Mouse (Mus musculus): ENCODE results near the gene Camk1d.

The Camk1d gene

DNA sequence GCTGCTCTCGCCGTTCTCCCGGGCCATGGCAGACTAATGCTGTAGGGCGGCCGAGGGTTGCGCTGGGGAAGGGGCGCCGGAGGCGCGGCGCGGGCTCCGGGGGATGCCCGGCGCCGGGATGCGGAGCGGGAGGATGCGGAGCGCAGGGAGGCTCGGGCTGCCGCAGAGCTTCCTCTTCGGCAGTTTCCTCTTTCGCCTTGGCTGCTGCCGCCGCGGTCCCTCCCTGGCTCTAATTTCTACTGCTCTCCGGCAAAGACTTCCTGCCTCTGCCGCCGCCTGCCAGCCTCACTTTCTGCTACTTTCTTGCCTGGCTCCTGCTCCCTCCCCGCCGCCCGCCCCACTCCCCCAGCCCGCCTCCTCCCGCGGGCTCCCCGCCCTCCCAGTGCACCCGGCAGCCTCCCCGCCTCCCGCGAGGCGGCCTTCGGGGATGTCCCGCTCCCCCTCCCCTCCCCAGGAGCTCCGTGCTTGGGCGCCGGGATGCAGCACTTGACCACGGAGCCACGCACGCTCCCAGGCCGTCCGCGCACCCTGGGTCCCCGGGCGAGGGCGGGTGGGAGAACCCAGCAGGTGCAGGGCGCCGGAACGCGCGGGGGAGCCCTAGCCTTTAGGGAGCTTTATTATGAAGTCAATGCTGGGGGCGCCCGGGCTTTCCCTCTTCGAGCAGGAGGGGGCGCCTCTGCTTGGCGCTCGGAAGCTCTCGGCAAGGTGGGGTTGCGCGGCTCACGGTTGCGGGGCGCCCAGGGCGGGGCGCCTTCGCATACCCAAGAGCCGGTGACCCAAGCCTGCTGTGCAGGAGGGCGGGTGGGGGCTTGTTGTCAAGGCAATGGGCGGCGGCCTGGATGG is at the start of gene Camk1d:
Gene Camk1d (minus strand): TSS at position 305 of the 843 bp plus-strand sequence.
- 1% methylated on average over 75 of the region's 80 CpGs for WGBS

DNA sequence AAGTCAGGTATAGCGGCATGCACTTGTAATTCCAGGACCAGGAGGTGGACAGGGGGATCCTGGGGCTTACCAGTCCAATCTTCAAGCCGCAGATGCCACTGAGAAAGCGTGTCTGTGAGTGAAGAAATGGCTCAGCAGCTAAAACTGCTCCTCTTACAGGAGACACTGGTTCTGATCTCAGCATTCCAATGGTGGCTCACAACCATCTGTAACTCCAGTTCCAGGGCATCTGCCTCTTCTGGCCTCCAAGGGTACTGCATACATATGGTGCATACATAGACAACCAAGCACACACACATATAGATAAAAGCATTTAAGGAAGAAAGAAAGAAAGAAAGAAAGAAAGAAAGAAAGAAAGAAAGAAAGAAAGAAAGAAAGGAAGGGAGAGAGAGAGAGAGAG is 47.7 kb upstream of the Camk1d start:
- WGBS: 96% methylated on average over 3 of the region's 3 CpGs

DNA sequence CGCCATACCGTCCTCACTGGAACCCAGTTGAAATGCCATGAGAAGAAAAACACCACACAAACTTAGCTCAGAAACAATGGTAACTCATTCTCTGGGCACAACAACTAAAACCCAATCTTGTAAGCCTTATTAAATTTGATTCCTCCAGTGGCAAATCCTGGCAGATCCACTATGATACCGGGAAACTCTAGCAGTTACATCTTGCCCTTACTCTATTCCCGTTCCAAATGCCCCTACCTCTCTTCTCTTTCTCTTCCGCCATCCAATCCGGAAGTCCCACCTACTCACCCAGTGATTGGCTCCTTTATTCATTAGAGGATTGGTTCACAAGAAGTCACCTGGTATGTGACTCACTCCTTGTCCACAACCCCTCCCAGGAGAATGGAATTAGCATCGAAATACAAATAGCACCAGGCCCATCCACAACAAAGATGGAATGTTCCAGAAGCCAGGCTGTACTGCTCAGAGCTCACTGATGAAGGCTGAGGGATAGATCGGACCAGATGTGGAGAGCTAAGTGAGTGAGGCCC is 46.2 kb upstream of the Camk1d start:
- WGBS: 94% methylated on average over 8 of the region's 8 CpGs

DNA sequence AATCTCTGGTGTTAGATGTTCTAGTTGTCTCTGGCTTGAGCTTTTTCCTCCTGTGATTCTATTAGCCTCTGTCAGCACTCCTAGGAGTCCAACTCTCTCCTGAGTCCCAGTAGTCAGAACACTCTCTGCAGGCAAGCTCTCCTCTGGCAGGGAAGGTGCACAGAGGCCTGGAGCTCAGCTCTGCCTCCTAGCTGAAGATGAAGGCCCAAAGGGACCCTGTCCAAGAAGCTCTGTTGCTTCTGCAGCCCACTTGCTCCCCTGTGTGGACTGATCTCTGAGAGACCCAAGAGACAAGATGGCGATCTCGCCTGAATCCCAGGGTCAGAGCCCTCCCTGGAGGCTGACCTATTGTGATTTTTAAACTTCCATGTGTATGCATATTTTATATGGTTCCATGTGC is 44.3 kb upstream of the Camk1d start:
- WGBS: 87% methylated on average over 2 of the region's 2 CpGs

DNA sequence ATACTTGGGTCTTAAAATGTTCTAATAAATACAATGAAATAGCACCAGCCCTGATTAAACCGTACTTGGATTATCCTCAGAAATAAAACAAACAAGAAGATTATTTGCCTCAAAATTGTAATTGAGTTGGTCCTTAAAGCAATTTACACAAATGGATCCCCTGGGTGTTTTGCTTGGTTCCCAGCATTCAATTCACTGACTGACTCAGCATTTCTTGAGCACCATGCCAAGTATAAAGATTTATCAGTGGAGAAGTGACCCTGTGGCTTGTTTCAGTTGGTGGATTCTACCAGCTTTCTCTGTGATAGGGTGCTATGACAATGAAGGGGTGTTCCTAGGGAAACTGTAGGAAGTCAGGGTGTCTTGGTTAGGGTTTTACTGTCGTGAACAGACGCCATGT is 36.6 kb upstream of the Camk1d start:
- WGBS: 95% methylated on average over 3 of the region's 3 CpGs

DNA sequence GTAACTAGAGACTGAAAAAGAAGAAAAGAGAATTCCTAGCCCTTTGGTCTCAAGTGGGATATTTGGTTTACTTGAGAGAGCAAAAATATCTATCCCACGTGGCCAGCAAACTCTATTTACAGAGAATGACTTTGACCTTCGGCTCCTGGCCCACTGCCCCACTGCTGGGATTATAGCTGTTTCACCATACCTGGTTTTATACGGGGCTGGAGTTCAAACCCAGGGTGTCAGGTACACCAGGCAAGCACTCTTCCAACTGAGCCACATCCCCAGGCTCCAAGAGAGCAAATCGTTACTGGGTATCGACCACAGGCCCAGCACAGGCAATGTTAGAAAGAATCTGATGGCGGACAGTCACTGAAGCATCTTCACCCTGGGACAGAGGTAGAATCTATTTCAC is 34.9 kb upstream of the Camk1d start:
- WGBS: 88% methylated on average over 6 of the region's 6 CpGs

DNA sequence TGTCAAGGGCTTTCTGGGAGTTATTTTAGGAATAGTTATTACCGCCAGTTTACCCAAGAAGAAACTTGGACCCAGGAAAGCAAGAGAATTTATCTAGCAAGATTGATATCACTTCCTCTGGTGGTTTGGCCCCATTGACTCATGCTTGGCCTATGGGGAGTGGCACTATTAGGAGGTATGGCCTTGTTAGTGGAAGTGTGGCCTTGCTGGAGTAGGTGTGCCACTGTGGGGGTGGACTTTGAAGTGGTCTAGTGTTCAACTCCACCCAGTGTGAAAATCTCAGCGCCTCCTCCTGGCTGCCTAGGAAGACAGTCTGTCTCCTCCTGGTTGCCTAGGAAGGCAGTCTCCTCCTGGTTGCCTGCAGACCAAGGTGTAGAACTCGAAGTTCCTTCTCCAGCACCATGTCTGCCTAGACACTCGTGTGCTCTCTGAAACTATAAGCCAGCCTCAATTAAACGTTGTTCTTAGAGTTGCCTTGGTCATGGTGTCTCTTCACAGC is 33.3 kb upstream of the Camk1d start:
- WGBS: 91% methylated on average over 5 of the region's 5 CpGs

DNA sequence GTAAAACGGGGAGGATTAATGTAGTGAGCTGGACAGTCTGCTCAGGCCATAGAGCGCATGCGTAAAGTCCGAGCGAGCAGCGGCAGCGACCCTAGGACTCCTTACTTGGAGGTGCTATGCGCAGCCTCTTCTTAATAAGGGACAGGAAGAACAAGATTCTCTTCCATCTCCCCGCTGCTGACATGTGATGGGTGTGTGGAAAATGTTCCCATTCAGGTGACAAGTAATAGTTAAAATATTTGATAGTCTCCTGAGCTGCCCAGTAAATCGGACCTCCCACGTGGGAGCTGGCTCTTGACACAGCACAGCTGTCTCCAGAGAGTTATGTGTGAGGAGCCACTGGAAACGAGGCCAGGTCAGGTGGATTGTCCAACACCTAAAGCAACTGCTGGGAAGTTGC is 32.2 kb upstream of the Camk1d start:
- WGBS: 88% methylated on average over 12 of the region's 12 CpGs

DNA sequence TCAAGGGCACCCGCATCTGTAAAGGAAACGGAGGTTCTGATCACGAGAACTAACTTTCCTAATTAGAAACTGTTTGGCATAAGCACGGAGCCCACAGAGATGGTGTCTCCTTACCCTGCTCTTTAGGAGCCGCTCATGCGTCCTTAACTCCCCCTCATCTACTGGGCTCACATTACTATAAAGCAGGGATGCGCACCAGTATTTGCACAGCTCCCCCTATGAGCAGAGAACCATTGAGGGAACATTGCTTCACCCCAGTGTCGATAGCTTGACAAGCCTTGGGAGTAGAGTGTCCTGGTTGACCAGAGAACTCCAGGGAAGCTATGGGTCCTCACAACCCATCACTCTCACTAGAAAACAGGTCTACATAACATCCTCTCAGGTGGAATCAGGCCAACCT is 29.6 kb upstream of the Camk1d start:
- 70% methylated on average over 8 of the region's 8 CpGs for WGBS

DNA sequence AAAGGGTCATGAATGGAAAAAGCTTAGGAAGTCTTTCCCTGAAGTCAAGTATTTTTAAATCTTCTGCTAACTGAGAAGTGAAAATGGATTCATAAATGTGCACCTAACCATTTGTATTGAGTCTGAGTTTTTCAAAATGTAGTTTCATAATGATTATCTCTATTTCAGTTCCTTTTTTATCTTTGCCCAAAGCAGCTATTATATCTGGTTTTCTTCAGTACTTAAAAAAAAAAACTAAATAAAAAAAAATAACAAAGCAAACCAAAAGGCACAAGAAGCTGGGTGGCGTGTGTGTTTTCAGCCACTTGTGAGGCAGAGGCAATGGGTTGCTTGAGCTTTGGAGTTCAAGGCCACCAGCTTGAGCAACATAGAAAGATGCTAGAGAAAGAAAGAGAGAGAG is 26.6 kb upstream of the Camk1d start:
- 95% methylated on average over 1 of the region's 1 CpGs for WGBS

DNA sequence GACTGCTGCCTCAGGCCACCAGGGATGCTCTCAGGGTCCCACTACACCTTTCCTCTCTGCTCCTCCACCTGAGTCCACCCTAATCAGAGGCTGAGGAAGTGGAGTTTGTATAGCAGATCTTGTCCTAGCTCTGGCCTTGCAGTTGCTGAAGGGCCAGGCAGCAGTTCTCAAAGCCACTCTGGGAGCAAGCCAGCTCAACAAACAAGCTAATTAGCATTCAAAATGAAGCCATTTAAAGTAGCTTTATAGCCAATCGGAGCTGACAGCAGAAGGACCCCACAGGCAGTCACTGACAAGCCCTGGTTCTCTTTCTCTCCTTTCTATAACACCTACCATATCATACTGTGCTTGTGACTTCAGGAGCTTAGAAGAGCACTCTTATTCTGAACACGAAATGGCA is 21.6 kb upstream of the Camk1d start:
- 39% methylated on average over 2 of the region's 2 CpGs for WGBS

DNA sequence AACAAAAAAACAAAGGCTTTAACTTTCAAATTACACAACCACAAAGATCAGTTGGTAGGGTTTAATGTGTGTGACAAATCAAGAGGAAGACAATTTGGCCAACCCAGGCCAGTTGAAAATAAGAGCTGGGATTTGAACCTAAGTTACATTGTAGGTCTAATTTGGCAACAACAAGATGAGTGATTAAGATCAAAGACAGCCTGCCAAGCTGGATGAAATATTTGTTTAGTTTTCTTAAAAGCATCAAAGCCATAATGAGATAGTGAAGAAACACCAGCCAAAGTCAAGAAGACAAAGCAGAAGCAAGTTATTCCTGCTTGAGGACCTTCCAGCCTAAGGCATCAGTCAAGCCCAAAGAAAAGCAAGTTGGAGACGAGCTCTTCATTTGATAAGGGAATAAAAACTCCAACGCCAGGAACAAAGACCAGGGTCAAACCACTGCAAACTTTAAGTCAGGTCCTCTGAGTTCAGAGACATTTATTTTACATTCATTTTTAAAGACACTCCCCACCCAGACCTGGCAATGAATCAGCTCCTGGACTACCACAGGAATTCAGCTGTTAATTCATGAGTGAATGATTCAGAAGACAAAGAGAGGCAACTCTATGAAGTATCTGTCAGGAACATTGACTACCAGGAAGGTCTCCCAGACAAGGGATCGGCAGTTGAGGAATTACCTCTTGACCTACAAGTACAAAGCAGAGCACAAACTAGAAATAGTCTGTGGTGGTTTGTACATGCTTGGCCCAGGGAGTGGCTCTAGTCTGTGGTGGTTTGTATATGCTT is 19.2 kb upstream of the Camk1d start:
- 81% methylated on average over 3 of the region's 3 CpGs for WGBS

DNA sequence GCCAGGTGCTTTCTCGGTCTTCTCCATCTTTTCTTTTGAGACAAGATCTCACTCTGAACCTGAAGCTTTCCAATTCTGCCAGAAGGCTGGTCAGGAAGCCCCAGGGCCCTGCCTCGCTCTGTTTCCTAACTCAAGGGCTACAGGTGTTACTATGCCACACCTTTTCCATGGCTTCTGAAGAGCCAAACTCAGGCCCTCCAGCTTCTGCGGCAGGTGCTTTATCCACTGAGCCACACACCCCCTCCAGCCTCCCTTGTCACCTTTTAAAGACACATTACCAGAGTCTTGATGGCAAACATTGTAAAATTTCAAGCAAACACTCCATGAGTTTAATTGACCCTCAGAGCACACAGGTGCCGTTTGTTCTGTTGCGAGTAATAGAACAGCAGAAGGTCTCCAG is 17.7 kb upstream of the Camk1d start:
- WGBS: 96% methylated on average over 5 of the region's 5 CpGs

DNA sequence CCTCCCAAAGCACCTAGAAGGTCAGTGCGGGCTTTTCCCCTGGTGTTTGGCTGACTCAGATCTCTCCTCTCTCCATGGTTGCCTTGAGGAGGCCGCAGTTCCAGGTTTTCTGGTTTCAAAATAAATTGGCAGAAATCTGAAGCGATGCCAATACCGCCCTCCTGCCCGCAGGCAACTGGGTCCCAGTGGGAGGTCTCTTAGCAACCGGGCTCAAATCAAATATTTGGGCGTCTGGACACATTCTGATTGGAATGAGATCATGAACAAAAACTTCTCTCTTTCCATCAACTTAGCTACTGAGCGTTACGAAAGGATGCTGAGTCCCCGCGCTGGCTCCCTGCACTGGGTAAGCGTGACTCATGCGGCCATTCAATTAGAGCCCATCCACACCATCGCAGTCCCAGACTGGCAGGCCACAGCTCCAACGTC is 16.1 kb upstream of the Camk1d start:
- 28% methylated on average over 15 of the region's 15 CpGs for WGBS

DNA sequence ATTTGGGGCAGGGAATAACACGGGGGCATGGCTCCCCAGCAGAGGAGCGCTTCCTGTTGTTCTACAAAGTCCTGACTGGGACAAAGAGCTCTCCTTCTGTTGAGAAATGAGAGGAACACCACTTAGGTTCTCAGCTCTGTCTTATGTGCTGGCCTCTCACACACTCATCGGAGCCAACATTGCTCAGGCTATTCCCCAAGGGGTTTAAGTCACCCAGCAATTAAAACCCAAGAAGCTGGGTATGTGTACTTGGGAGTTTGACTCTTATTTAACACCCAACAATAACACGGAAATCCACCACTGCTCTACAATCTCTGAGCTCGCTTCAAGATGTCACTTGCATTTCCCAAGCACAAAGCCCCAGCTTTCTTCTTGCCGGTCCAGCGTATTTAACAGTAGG is 15.6 kb upstream of the Camk1d start:
- WGBS: 70% methylated on average over 7 of the region's 7 CpGs

DNA sequence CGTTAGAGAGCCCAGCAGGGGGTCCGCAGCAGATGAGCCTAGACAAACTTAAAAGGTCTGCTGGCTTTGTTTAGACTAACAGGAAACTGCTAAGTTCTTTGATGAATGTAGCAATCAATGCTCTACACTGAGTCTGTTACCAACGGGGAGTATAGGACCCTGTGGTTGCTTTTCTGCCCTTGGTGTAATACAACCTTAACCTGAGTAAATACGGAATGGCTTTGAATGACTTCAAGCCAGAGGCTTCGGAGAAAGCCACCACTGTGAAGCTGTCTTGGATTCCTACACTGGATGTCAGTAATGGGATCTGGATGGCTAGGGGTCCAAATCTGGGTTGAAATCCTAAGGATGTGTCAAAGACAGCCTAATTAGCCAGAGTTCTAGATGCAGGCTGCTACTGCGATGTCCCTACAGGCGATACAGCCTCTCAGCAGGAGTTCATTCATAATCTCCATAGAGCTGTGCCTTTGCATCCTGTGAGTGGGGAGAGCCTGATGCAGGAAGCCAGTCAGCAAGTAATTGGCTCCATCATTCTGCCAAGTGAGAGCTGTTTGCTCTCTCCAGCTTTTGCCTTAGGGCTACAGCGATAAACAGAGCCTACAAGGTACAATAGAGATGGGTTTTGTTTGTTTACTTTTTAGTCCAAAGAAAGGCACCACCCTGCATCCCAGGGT is 10.8 kb upstream of the Camk1d start:
- 44% methylated on average over 8 of the region's 8 CpGs for WGBS

DNA sequence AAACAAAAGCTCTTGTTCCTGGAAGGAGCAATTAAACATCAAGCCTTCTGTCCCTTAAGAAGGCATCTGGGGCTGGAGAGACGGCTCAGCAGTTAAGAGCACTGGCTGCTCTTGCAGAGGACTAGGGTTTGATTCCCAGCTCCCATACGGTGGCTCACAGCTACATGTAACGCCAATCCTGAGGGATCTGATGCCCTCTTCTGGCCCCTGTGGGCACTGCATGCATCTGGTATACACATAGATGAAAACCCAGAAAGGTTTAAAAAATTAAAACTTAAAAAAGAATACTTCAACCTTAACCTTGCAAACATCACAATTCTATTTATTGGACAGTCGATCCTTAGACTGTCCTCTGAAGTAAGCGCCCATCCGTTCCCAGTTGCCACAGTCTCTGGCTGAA is 3.4 kb upstream of the Camk1d start:
- 89% methylated on average over 6 of the region's 6 CpGs for WGBS

DNA sequence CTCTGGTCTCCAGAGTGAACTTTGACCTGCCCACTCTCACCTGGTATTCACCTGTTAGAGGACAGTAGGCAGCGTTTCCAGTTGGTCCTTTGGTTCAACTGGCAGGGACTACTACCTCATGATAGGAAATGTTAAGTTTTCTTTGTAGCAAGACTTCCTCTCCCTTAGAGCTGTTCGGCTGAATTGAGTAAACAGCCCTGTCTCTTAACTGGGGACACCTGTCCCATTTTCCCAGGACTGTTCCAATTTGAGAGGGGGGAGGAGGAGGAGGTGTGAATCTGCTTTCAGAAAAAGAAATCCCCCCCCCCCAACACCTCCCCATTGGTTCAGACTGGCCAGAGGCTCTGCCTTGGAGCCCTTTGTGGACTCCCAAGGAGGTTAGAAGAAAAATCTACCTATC is 1.2 kb upstream of the Camk1d start:
- WGBS: 34% methylated on average over 2 of the region's 2 CpGs

DNA sequence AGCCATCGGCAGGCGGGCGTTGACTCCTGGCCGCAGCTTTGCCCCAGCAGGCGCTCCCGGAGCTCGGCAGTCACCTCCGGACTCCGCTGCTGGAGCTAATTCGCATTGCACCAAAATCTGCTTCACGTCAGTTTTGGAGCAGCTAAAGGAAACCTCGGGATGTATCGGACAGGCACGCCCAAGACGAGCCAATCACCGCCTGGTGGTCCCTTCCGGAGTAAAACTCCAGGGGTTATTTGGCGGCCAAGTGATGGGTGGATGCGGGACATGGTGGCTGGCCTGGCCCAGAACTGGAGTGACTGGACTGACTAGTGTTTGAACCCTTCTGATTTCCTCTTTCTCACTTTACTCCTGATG is 717 bp upstream of the Camk1d start:
- 2% methylated on average over 19 of the region's 19 CpGs for WGBS

DNA sequence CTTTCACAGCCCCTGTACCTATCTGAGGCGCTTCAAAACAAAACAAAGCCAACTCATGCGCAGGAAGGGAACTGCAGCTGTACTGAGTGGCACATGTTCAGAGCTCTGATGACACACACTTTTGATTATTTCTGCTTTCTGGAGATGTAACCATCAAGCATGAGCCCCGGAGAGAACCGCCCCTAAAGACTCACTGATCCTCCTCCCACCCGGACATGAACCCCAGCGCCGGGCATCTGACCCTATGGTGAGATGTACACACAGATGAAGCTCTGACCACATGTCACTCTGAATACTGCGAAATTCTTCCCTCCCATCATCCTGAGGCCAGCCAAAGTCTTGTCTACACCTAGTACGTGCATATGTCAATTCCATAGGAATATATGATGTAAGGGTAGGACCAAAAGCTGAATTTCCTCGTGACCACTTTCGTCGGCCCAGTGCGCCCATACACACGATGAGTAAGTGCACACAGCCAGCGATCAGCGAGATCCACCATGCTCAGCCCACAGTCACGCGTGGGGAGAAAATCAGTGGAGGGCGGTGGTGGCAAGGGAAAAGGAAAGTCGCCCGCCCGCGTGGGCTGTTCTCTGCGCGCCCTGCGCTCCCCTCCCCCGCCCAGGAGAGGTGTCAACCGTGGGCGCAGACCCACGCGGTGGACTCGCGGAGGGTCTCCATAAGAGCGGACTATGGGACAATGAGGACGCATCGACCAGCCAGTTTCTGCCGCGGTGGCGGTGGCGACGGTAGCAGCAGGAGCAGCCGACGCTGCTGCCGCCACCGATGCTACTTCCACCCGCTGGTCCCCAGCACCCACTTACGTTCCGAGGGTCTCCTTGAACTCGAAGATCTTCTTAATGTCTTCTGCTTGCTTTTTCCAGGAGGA is 747 bp downstream of the Camk1d start:
- WGBS: under 1% methylated on average over 49 of the region's 49 CpGs

DNA sequence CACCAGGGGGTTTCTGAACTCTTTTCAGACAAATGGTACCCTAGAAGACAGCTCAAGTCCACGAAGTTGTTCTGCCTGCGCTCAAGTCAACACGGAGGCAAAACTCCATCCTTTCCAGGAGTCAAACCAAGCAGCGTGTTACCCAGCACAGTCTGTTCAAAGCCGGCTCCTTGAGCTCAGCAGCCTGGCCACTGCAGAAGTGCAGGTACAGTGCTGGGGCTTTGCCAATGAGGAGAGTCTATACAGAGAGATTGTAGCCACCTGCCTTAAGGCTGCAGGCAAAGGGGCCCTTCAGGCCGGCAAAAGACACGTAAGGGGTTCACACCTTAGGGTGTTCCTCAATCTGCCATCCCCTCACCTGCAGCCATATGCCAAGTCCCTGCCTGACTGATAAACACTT is 2.1 kb downstream of the Camk1d start:
- 49% methylated on average over 7 of the region's 7 CpGs for WGBS

All from cerebral cortex, adult 2 months (tissue).